Mouse (Mus musculus) lung, embryonic 15.5 days (tissue): Measurements from ENCODE around the gene Sppl3. TPM values are rescaled to one million over a fixed set of nuclear protein-coding genes. Genes with fewer than 3 reads are reported as not detected.

Experiments
- ATAC-seq: fragments of 200-750 bp; cut with Nextera tagmentation; 2 replicates; pipeline ENCODE4 v1.8.0; 2017; ENCODE audit warnings: moderate number of reproducible peaks, borderline replicate concordance; ENCODE audit not compliant: low FRiP score, low TSS enrichment; ENCODE audit errors: extremely low read depth
- H3K27ac ChIP-seq: fragments of 300-500 bp; sonication (generic); 2 replicates; pipeline ENCODE4 v1.5.1; 2015; ENCODE audit warnings: moderate library complexity, mild to moderate bottlenecking, inconsistent platforms
- H3K27me3 ChIP-seq: fragments of 300-500 bp; sonication (generic); 2 replicates; pipeline ENCODE4 v1.6.1; 2015; ENCODE audit warnings: inconsistent platforms
- H3K36me3 ChIP-seq: fragments of 300-500 bp; sonication (generic); 2 replicates; pipeline ENCODE4 v1.6.1; 2015; ENCODE audit warnings: inconsistent platforms
- H3K4me1 ChIP-seq: fragments of 300-500 bp; sonication (generic); 2 replicates; pipeline ENCODE4 v1.6.1; 2015; ENCODE audit warnings: inconsistent platforms
- H3K4me2 ChIP-seq: fragments of 300-500 bp; sonication (generic); 2 replicates; pipeline ENCODE4 v1.6.1; 2015; ENCODE audit warnings: inconsistent platforms, mild to moderate bottlenecking, moderate library complexity
- H3K4me3 ChIP-seq: fragments of 300-500 bp; sonication (generic); 2 replicates; pipeline ENCODE4 v1.5.1; 2015; ENCODE audit warnings: mild to moderate bottlenecking, inconsistent platforms
- H3K9ac ChIP-seq: fragments of 300-500 bp; sonication (generic); 2 replicates; pipeline ENCODE4 v1.6.1; 2015; ENCODE audit warnings: inconsistent platforms
- H3K9me3 ChIP-seq: fragments of 300-500 bp; sonication (generic); 2 replicates; pipeline ENCODE4 v1.6.1; 2016; ENCODE audit warnings: inconsistent platforms
- WGBS: fragments of 180-500 bp; shearing (Covaris S2); methylation state at CpG from one replicate; pipeline ENCODE4 v1.1.7; 2015; 5-methylcytosine and 5-hydroxymethylcytosine counted together
- polyA plus RNA-seq: library from polyadenylated mRNA; unstranded; fragments of >200 nt; fragmentation: Nextera tagmentation; extraction: Ambion mirVana; gene quantifications from 2 replicates; pipeline ENCODE4 v1.2.1, GENCODE M21; 2015

Sppl3 gene
- polyA plus RNA-seq, 1 experiment from 2014 or later, result 19.0 TPM

DNA sequence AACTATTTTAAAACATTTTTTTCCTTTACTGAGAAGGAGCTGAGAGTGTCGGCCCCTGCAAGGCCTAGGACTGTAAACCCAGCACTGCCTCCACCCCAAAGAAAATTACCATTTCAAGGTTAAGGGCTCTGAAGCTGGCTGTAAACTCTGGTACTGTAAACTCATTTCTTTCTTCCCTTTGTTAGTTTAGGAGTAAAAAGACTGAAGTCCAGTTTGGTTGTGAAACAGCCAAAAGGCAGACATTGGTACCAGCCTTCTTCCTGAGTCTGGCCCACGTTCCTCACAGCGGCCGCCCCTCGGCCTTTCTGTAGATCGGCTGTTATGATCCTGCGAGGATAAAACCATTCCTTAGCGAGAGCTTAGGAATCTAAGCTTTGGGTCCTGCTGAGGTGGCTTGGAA is 103.6 kb downstream of the Sppl3 start:
- Histone ChIP-seq H3K9ac (no peak overlapping the region), H3K4me2 (no peak overlapping the region), H3K4me1 (peaks cover 9% of the 10 kb centered on the region; the same call in 1 of the 2 replicates), H3K36me3 (peaks cover 25% of the 10 kb centered on the region), H3K27me3 (no peaks in the 10 kb centered on the region), H3K9me3 (no peaks in the 10 kb centered on the region), H3K4me3 (no peak overlapping the region), H3K27ac (no peak overlapping the region)
- 92% methylated on average over 8 of the region's 8 CpGs for WGBS
- ATAC-seq, result no peak

DNA sequence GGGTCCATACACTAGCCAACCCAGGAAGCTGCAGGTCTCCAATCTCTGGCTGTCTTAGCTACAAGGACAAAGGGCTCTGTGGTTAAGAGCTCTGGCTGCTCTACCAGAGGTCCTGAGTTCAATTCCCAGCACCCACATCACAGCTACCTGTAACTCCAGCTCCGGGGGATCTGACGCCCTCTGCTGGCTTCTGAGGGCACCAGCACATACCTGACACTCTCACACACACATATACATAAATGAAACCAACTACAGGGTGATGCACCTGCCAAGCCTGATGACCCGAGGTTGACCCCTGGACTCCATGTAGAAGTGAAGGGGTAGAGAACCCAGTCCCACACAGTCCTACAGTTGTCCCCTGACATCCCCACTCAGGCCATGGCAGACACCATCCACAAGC is 105.5 kb downstream of the Sppl3 start:
- WGBS, result 76% methylated on average over 3 of the region's 3 CpGs
- ATAC-seq, result no peak
- H3K9me3 ChIP-seq, result no peaks in the 10 kb centered on the region

GRCm38 (mm10) chr5:115117467-115117866 is 106.5 kb downstream of the Sppl3 start:
- H3K9ac ChIP-seq, result no peak overlapping the region
- H3K9me3 ChIP-seq, result no peaks in the 10 kb centered on the region
- H3K4me1 ChIP-seq, result peaks cover 10% of the 10 kb centered on the region; the same call in 1 of the 2 replicates
- no peak overlapping the region for H3K27ac ChIP-seq
- no peak overlapping the region for H3K4me2 ChIP-seq
- no peak overlapping the region for H3K4me3 ChIP-seq
- 77% methylated on average over 13 of the region's 13 CpGs for WGBS
- peaks cover 19% of the 10 kb centered on the region for H3K36me3 ChIP-seq
- ATAC-seq, result no peak
- H3K27me3 ChIP-seq, result no peaks in the 10 kb centered on the region

More for the DNA sequence above, 105.5 kb downstream of the Sppl3 start:
- H3K4me3 ChIP-seq, result no peak overlapping the region
- no peak overlapping the region for H3K9ac ChIP-seq
- no peak overlapping the region for H3K4me2 ChIP-seq
- H3K27me3 ChIP-seq, result no peaks in the 10 kb centered on the region
- peaks cover 25% of the 10 kb centered on the region for H3K36me3 ChIP-seq
- H3K27ac ChIP-seq, result no peak overlapping the region
- peaks cover 10% of the 10 kb centered on the region; the same call in 1 of the 2 replicates for H3K4me1 ChIP-seq

DNA sequence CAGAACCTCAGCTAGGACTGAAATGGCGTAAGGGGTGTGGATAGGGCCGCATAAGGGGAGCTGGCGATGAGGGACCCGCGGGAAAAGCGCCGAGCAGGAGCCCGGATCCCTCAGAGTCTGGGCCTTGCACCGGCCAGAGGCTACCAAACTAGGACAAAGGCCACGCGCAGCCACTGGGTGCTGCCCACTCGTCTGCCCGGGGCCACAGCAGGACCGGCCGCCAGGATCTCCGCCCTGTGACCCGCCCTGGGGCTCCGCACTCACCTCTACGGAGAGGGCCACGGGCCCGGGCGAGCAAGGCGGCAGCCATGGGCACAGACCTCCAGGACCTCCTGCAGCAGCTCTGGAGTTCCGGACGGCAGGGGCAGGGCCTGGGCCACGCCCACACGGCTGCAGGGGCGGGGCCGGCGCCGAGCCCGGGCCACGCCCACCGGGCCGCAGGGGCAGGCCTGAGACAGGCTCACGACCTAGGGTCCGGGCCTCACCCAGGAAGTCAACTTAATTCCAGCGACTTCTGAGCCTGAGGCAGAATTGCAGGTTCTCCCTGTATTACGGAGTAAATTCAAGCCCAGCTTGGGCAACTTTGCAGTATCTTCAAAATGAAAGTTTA is 108.1 kb downstream of the Sppl3 start, which contains the start of gene Acads:
Acads (minus strand) TSS at position 386 of the 610 bp plus-strand sequence.
- H3K9me3 ChIP-seq, result no peaks in the 10 kb centered on the region
- H3K27me3 ChIP-seq, result no peaks in the 10 kb centered on the region
- H3K4me1 ChIP-seq, result peaks cover 10% of the 10 kb centered on the region; the same call in 1 of the 2 replicates
- H3K36me3 ChIP-seq, result peaks cover 20% of the 10 kb centered on the region
- H3K27ac ChIP-seq, result peak within 1 kb of the TSS; percentile 55
- peak within 1 kb of the TSS; percentile 59 for H3K4me3 ChIP-seq
- ATAC-seq, result peak; percentile 95
- peak within 1 kb of the TSS; percentile 72 for H3K9ac ChIP-seq
- WGBS, result under 1% methylated on average over 39 of the region's 39 CpGs
- peak within 1 kb of the TSS; percentile 65 for H3K4me2 ChIP-seq

GRCm38 (mm10) chr5:115120978-115121377 is 110.0 kb downstream of the Sppl3 start:
- H3K4me2 ChIP-seq, result no peak overlapping the region
- no peaks in the 10 kb centered on the region for H3K27me3 ChIP-seq
- H3K4me1 ChIP-seq, result peaks cover 21% of the 10 kb centered on the region
- H3K4me3 ChIP-seq, result no peak overlapping the region
- H3K27ac ChIP-seq, result no peak overlapping the region
- peaks cover 29% of the 10 kb centered on the region for H3K36me3 ChIP-seq
- no peak for ATAC-seq
- no peak overlapping the region for H3K9ac ChIP-seq
- WGBS, result 81% methylated on average over 5 of the region's 5 CpGs
- H3K9me3 ChIP-seq, result no peaks in the 10 kb centered on the region

GRCm38 (mm10) chr5:115124690-115125089 is 113.8 kb downstream of the Sppl3 start:
- Histone ChIP-seq H3K4me2 (no peak overlapping the region), H3K9ac (no peak overlapping the region), H3K27me3 (no peaks in the 10 kb centered on the region), H3K4me1 (peaks cover 11% of the 10 kb centered on the region), H3K27ac (no peak overlapping the region), H3K4me3 (no peak overlapping the region), H3K9me3 (no peaks in the 10 kb centered on the region), H3K36me3 (peaks cover 51% of the 10 kb centered on the region)
- 88% methylated on average over 6 of the region's 6 CpGs for WGBS
- ATAC-seq, result 0 out of 2 replicates have a peak, but pooled peaks have one; percentile 9

DNA sequence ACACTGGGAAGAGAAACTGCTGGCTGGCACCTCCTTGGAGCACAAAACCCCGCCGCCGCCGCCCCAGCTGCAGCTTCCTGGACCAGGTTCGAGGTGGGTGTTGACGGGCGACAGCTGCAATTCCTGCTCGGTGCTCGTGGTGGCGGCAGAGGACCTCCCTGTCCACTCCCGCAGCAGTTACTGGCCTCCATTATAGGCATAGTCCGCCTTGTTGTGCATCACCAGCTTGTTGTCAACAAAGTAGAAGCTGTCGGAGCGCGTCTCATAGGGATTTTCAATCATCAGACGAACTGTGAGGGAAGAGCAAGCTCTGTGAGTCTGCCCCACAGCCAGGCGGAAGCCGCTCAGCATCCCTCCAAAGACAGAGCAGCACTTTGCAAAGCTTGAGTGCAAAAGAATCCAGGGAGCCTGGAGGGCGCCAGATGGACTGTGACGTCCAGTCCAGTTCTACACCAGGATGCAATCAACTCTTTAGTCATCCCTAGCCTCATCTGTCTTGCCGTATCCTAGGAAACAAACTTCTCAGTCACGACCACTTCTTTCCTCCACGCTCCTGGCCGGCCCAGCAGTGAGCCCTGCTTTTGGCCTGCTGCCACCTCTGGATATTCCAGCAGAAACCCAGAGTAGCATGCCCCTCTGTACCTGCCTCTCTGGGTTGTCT is 114.4 kb downstream of the Sppl3 start:
- no peaks in the 10 kb centered on the region for H3K9me3 ChIP-seq
- no peak overlapping the region for H3K27ac ChIP-seq
- no peak overlapping the region; the same call in 1 of the 2 replicates for H3K4me2 ChIP-seq
- peaks cover 11% of the 10 kb centered on the region for H3K4me1 ChIP-seq
- peaks cover 57% of the 10 kb centered on the region for H3K36me3 ChIP-seq
- WGBS, result 17% methylated on average over 24 of the region's 24 CpGs
- no peaks in the 10 kb centered on the region for H3K27me3 ChIP-seq
- no peak overlapping the region for H3K9ac ChIP-seq
- H3K4me3 ChIP-seq, result 0 out of 2 replicates have a peak overlapping the region, but pooled peaks have one; percentile 2
- ATAC-seq, result peak; percentile 69; the same call in 1 of the 2 replicates

- no peak overlapping the region for H3K27ac ChIP-seq
- peaks cover 11% of the 10 kb centered on the region for H3K4me1 ChIP-seq
- no peak overlapping the region for H3K4me3 ChIP-seq
- no peaks in the 10 kb centered on the region for H3K9me3 ChIP-seq
- H3K27me3 ChIP-seq, result no peaks in the 10 kb centered on the region
- H3K9ac ChIP-seq, result no peak overlapping the region
- peaks cover 58% of the 10 kb centered on the region for H3K36me3 ChIP-seq
- ATAC-seq, result no peak
- H3K4me2 ChIP-seq, result no peak overlapping the region
- 83% methylated on average over 26 of the region's 28 CpGs for WGBS
Measured at GRCm38 (mm10) chr5:115126578-115127312, 115.8 kb downstream of the Sppl3 start.

GRCm38 (mm10) chr5:115127421-115128179 is 116.7 kb downstream of the Sppl3 start:
- 89% methylated on average over 22 of the region's 22 CpGs for WGBS

GRCm38 (mm10) chr5:115129328-115129727 is 118.4 kb downstream of the Sppl3 start:
- H3K36me3 ChIP-seq, result peaks cover 50% of the 10 kb centered on the region
- whole genome bisulfite sequencing, result 85% methylated on average over 6 of the region's 6 CpGs
- H3K9ac ChIP-seq, result no peak overlapping the region
- no peaks in the 10 kb centered on the region for H3K27me3 ChIP-seq
- H3K9me3 ChIP-seq, result no peaks in the 10 kb centered on the region
- H3K4me1 ChIP-seq, result peaks cover 27% of the 10 kb centered on the region
- ATAC-seq, result no peak
- no peak overlapping the region for H3K27ac ChIP-seq
- no peak overlapping the region for H3K4me2 ChIP-seq
- no peak overlapping the region for H3K4me3 ChIP-seq

More at GRCm38 (mm10) chr5:115127421-115128179, 116.7 kb downstream of the Sppl3 start:
- H3K9me3 ChIP-seq, result no peaks in the 10 kb centered on the region
- peaks cover 14% of the 10 kb centered on the region for H3K4me1 ChIP-seq
- no peak overlapping the region for H3K4me2 ChIP-seq
- H3K27me3 ChIP-seq, result no peaks in the 10 kb centered on the region
- H3K4me3 ChIP-seq, result no peak overlapping the region
- no peak overlapping the region for H3K9ac ChIP-seq
- ATAC-seq, result no peak
- H3K36me3 ChIP-seq, result peaks cover 58% of the 10 kb centered on the region
- H3K27ac ChIP-seq, result no peak overlapping the region

DNA sequence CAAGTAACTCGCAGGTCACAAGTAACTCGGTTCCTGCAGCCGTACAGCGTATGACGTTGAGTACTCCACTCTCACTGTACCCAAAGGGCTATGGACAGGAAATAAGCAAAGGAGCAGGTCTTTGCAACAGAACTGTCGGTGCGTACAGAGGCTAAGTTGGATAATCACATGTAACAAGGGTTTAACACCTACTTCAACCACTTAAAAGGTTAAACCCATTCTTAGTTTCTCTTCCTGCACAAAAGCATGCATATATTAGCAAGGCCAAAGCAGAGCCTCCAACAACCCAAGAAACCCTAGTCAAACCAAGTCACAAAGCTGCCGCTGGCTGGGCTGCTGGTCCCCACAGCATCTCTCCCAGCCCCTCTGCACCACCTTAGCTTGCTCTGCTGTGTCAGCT is 121.5 kb downstream of the Sppl3 start:
- ATAC-seq, result no peak
- 85% methylated on average over 8 of the region's 8 CpGs for WGBS
- Histone ChIP-seq H3K4me3 (no peak overlapping the region), H3K4me1 (peaks cover 16% of the 10 kb centered on the region), H3K4me2 (no peak overlapping the region), H3K36me3 (peaks cover 25% of the 10 kb centered on the region), H3K27me3 (no peaks in the 10 kb centered on the region), H3K27ac (no peak overlapping the region), H3K9me3 (no peaks in the 10 kb centered on the region), H3K9ac (no peak overlapping the region; the same call in 1 of the 2 replicates)
